Mouse (Mus musculus): ENCODE measurements around the gene Cacna1a. TPM values are rescaled to one million over a fixed set of nuclear protein-coding genes. Genes with fewer than 3 reads are reported as not detected.

The Cacna1a gene
- polyA plus RNA-seq, 1 experiment = 10.5 TPM

DNA sequence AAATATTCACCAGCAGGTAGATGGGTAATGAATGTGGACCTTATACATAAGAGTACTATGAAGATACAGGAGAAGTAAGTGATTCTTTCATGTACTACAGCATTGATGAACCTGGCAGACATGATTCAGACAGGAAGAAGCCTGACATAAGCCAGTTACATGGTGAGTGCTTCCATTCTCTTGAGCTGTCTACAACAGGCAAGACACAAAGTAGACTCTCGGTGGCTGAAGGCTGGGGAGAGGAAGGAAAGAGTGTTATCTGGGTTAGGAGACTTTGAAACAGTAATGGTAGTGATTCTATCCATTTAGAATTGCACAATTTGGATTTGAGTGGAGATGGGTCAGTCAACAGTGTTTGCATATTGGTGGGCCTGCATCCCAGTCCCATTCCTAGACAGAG lies 270.7 kb downstream of the Cacna1a start:
- peaks cover 36% of the 10 kb centered on the region for H3K4me1 ChIP-seq (replicated peaks; ENCODE audit: control insufficient read depth, insufficient read depth, low read length)
- no peak overlapping the region for H3K27ac ChIP-seq (ENCODE audit: control insufficient read depth, insufficient read depth, low read length)

GRCm38 (mm10) chr8:84659936-84660818 lies 271.9 kb downstream of the Cacna1a start:
- WGBS = 2% methylated on average over 33 of the region's 33 CpGs
- H3K4me1 ChIP-seq (replicated peaks; ENCODE audit: control insufficient read depth, insufficient read depth, low read length) = peaks cover 38% of the 10 kb centered on the region

More for the DNA sequence above, 270.7 kb downstream of the Cacna1a start:
- H3K36me3 ChIP-seq (ENCODE audit: control insufficient read depth, insufficient read depth, low read length) = no peaks in the 10 kb centered on the region
- no peaks in the 10 kb centered on the region for H3K27me3 ChIP-seq (ENCODE audit: control insufficient read depth, insufficient read depth, low read length)
- DNase-seq = no peak
- WGBS = 48% methylated on average over 1 of the region's 1 CpGs
- no peak overlapping the region for H3K4me3 ChIP-seq (ENCODE audit: control insufficient read depth, insufficient read depth, low read length)
- no peak for TF ChIP-seq POLR2A (IDR thresholded peaks at IDR 0.05; ENCODE audit: control insufficient read depth, extremely low read depth, insufficient read depth, low read length, poor library complexity)
- no peak for TF ChIP-seq CTCF (IDR thresholded peaks at IDR 0.05; ENCODE audit: borderline replicate concordance, control insufficient read depth, extremely low read depth, insufficient read depth, low read length, poor library complexity)

DNA sequence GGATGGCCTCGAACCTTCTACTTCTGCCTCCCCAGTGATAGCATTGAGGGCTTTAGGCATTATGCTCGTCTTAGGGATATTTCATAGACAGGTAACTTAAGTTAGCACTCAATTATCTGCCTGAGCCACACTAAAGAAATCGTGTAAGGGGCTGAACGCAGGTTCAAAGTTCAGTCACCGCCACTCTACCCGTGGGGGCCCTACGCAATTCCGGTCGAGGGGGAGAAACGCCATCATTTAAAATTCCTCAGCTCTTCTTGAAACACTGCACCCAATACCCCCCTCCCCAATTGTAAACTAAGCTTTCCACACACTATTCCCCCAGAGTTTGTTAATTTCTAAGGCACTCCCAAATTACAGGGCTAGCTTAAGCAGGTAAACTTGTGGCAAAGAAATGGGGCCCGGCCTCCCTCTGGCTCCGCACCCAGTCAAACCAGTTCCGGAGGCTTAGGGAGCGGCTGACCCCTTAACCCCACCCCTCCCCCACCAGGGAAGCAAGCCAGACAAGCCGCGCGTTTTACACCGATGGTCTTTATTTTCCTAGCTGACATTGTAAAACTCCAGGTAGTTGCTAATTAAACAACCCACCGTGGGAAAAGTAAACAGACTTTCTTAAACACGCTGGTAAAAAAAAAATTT lies 272.7 kb downstream of the Cacna1a start:
- DNase-seq = peak; percentile 43
- WGBS = 1% methylated on average over 20 of the region's 20 CpGs
- H3K27me3 ChIP-seq (ENCODE audit: control insufficient read depth, insufficient read depth, low read length) = no peaks in the 10 kb centered on the region
- H3K36me3 ChIP-seq (ENCODE audit: control insufficient read depth, insufficient read depth, low read length) = no peaks in the 10 kb centered on the region
- peaks cover 36% of the 10 kb centered on the region for H3K4me1 ChIP-seq (replicated peaks; ENCODE audit: control insufficient read depth, insufficient read depth, low read length)
- H3K4me3 ChIP-seq (ENCODE audit: control insufficient read depth, insufficient read depth, low read length) = peak overlapping the region; percentile 76
- H3K27ac ChIP-seq (ENCODE audit: control insufficient read depth, insufficient read depth, low read length) = peak overlapping the region; percentile 91
- TF ChIP-seq POLR2A (IDR thresholded peaks at IDR 0.05; ENCODE audit: control insufficient read depth, extremely low read depth, insufficient read depth, low read length, poor library complexity) (no peak), CTCF (IDR thresholded peaks at IDR 0.05; ENCODE audit: borderline replicate concordance, control insufficient read depth, extremely low read depth, insufficient read depth, low read length, poor library complexity) (no peak)

More at GRCm38 (mm10) chr8:84659936-84660818, 271.9 kb downstream of the Cacna1a start:
- Histone ChIP-seq H3K27ac (ENCODE audit: control insufficient read depth, insufficient read depth, low read length) (peak overlapping the region; percentile 91), H3K36me3 (ENCODE audit: control insufficient read depth, insufficient read depth, low read length) (no peaks in the 10 kb centered on the region), H3K4me3 (ENCODE audit: control insufficient read depth, insufficient read depth, low read length) (peak overlapping the region; percentile 41), H3K27me3 (ENCODE audit: control insufficient read depth, insufficient read depth, low read length) (no peaks in the 10 kb centered on the region)
- no peak for TF ChIP-seq CTCF (IDR thresholded peaks at IDR 0.05; ENCODE audit: borderline replicate concordance, control insufficient read depth, extremely low read depth, insufficient read depth, low read length, poor library complexity)
- no peak for TF ChIP-seq POLR2A (IDR thresholded peaks at IDR 0.05; ENCODE audit: control insufficient read depth, extremely low read depth, insufficient read depth, low read length, poor library complexity)
- DNase-seq = peak; percentile 83

- peak; percentile 74 for DNase-seq
- Histone ChIP-seq H3K27ac (ENCODE audit: control insufficient read depth, insufficient read depth, low read length) (peak overlapping the region; percentile 91), H3K36me3 (ENCODE audit: control insufficient read depth, insufficient read depth, low read length) (no peaks in the 10 kb centered on the region), H3K4me1 (replicated peaks; ENCODE audit: control insufficient read depth, insufficient read depth, low read length) (peaks cover 31% of the 10 kb centered on the region), H3K4me3 (ENCODE audit: control insufficient read depth, insufficient read depth, low read length) (peak overlapping the region; percentile 76), H3K27me3 (ENCODE audit: control insufficient read depth, insufficient read depth, low read length) (no peaks in the 10 kb centered on the region)
- WGBS = 1% methylated on average over 24 of the region's 24 CpGs
- no peak for TF ChIP-seq POLR2A (IDR thresholded peaks at IDR 0.05; ENCODE audit: control insufficient read depth, extremely low read depth, insufficient read depth, low read length, poor library complexity)
- no peak for TF ChIP-seq CTCF (IDR thresholded peaks at IDR 0.05; ENCODE audit: borderline replicate concordance, control insufficient read depth, extremely low read depth, insufficient read depth, low read length, poor library complexity)
These were observed 273.2 kb downstream of the Cacna1a start for GRCm38 (mm10) chr8:84661458-84661871.

DNA sequence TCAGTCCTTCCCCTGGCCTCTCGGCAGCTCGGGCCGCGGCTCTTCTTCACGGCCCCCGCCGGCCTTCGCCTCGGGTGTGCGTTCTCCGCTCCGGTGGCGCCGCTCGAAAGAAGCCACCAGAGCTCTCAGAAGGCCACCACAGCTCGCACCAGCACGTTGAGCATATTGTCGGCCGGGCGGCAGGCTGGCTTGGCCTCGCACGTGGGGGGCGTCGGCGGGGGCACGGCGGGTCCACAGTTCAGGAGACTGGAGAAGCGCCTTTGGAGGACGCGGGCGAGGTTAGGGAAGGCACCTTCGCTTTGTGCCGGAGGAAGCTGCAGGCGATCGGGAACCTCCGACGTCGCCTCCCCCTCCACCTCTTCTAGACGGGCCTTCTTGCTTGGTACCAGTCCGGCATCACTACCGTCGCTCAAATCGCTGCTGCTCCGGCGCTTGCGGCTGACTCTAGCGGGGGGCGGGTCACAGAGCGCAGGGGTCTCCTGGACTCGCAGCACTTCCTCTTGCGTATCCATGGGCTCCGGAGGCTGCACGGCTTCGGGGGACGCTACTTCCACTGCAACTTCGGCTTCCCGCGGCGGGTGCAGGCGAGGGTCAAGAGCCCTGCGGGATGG lies 273.8 kb downstream of the Cacna1a start:
- DNase-seq = peak; percentile 67
- TF ChIP-seq CTCF (IDR thresholded peaks at IDR 0.05; ENCODE audit: borderline replicate concordance, control insufficient read depth, extremely low read depth, insufficient read depth, low read length, poor library complexity) = 0 out of 2 replicates have a peak, but pooled peaks have one; percentile 9
- TF ChIP-seq POLR2A (IDR thresholded peaks at IDR 0.05; ENCODE audit: control insufficient read depth, extremely low read depth, insufficient read depth, low read length, poor library complexity) = no peak
- Histone ChIP-seq H3K4me3 (ENCODE audit: control insufficient read depth, insufficient read depth, low read length) (peak overlapping the region; percentile 76), H3K27me3 (ENCODE audit: control insufficient read depth, insufficient read depth, low read length) (no peaks in the 10 kb centered on the region), H3K27ac (ENCODE audit: control insufficient read depth, insufficient read depth, low read length) (peak overlapping the region; percentile 91), H3K36me3 (ENCODE audit: control insufficient read depth, insufficient read depth, low read length) (no peaks in the 10 kb centered on the region), H3K4me1 (replicated peaks; ENCODE audit: control insufficient read depth, insufficient read depth, low read length) (peaks cover 26% of the 10 kb centered on the region)
- WGBS = under 1% methylated on average over 61 of the region's 61 CpGs

- Histone ChIP-seq H3K36me3 (ENCODE audit: control insufficient read depth, insufficient read depth, low read length) (no peaks in the 10 kb centered on the region), H3K4me3 (ENCODE audit: control insufficient read depth, insufficient read depth, low read length) (peak within 1 kb of the TSS; percentile 77), H3K27ac (ENCODE audit: control insufficient read depth, insufficient read depth, low read length) (peak within 1 kb of the TSS; percentile 91), H3K4me1 (replicated peaks; ENCODE audit: control insufficient read depth, insufficient read depth, low read length) (peaks cover 26% of the 10 kb centered on the region), H3K27me3 (ENCODE audit: control insufficient read depth, insufficient read depth, low read length) (no peaks in the 10 kb centered on the region)
- DNase-seq = peak; percentile 88
- TF ChIP-seq CTCF (IDR thresholded peaks at IDR 0.05; ENCODE audit: borderline replicate concordance, control insufficient read depth, extremely low read depth, insufficient read depth, low read length, poor library complexity) (no peak), POLR2A (IDR thresholded peaks at IDR 0.05; ENCODE audit: control insufficient read depth, extremely low read depth, insufficient read depth, low read length, poor library complexity) (peak; percentile 98)
- WGBS = under 1% methylated on average over 27 of the region's 27 CpGs
These were observed 274.4 kb downstream of the Cacna1a start, which contains the start of gene Ier2 for GRCm38 (mm10) chr8:84662581-84663065. Ier2 (minus strand) TSS chr8:84662852.
